Mouse (Mus musculus): ENCODE results near the gene Coro1a. TPM values are rescaled to one million over a fixed set of nuclear protein-coding genes. Genes with fewer than 3 reads are reported as not detected.

Gene Coro1a
- polyA plus RNA-seq, 1 experiment: 1.9 TPM

DNA sequence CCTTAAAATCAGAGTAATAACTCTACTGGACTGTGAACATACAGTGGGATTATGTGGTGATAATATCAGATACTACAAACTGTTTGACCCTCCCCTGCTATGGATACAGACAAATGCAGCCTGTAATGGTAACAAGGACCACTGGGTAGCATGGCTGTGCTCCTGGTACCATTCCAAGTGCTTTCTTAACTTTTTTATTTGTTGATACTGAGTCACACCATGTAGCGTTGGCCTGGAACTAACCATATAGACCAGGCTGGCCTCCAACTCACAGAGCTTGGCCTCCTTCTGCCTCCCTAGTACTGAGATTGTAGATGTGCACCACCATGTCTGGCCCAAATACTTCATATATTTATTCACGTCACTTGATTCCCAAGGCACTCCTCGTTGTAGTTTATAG, 42.3 kb downstream of the Coro1a start:
- Histone ChIP-seq H3K79me2 (ENCODE audit: control insufficient read depth, insufficient read depth) (no peaks in the 10 kb centered on the region), H3K4me3 (ENCODE audit: insufficient read depth, poor library complexity, severe bottlenecking) (no peak overlapping the region), H3K79me3 (ENCODE audit: low read depth) (no peaks in the 10 kb centered on the region), H3K27me3 (ENCODE audit: control insufficient read depth, insufficient read depth, insufficient read length) (no peaks in the 10 kb centered on the region), H3ac (ENCODE audit: control insufficient read depth, insufficient read length, low read depth) (no peak overlapping the region), H3K36me3 (ENCODE audit: control insufficient read depth, insufficient read depth) (peaks cover 13% of the 10 kb centered on the region)
- no peak for TF ChIP-seq FOSL1 (IDR thresholded peaks at IDR 0.05; ENCODE audit: insufficient read depth, low read length, poor library complexity, severe bottlenecking)

DNA sequence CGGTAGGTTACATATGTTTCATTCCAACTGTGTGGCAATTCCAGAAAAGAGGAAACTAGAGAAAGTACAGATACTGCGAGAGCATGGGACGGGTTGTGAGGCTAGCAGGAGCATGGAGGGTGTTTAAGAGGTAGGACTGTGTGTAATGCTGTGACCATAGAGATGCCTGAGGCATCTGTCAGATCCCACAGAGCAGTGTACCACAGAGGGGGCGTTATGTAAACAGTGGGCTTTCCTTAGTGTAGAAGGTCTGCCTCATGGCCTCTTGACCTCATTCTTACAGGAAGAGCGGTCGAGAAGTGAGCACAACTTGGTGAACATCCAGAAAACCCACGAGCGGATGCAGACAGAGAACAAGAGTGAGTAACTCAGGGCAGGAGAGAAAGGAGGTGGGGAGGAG, 43.9 kb downstream of the Coro1a start:
- no peak overlapping the region for H3K4me3 ChIP-seq (ENCODE audit: insufficient read depth, poor library complexity, severe bottlenecking)
- no peak for TF ChIP-seq USF1 (IDR thresholded peaks at IDR 0.05; ENCODE audit: low read depth)
- TF ChIP-seq CTCF (IDR thresholded peaks at IDR 0.05; ENCODE audit: control insufficient read depth, insufficient read depth, insufficient read length): no peak
- no peak for TF ChIP-seq MAX (IDR thresholded peaks at IDR 0.05)
- no peak for TF ChIP-seq FOSL1 (IDR thresholded peaks at IDR 0.05; ENCODE audit: insufficient read depth, low read length, poor library complexity, severe bottlenecking)
- no peak for TF ChIP-seq MYOG (IDR thresholded peaks at IDR 0.05; ENCODE audit: control insufficient read depth, extremely low read depth, insufficient read length)
- TF ChIP-seq MYOD1 (IDR thresholded peaks at IDR 0.05; ENCODE audit: control insufficient read depth, insufficient read length, low read depth): no peak
- no peak for TF ChIP-seq CEBPB (IDR thresholded peaks at IDR 0.05; ENCODE audit: low read depth)
- H3K79me3 ChIP-seq (ENCODE audit: low read depth): no peaks in the 10 kb centered on the region
- peaks cover 13% of the 10 kb centered on the region for H3K36me3 ChIP-seq (ENCODE audit: control insufficient read depth, insufficient read depth)
- H3ac ChIP-seq (ENCODE audit: control insufficient read depth, insufficient read length, low read depth): no peak overlapping the region
- H3K79me2 ChIP-seq (ENCODE audit: control insufficient read depth, insufficient read depth): no peaks in the 10 kb centered on the region
- H3K27me3 ChIP-seq (ENCODE audit: control insufficient read depth, insufficient read depth, insufficient read length): no peaks in the 10 kb centered on the region

DNA sequence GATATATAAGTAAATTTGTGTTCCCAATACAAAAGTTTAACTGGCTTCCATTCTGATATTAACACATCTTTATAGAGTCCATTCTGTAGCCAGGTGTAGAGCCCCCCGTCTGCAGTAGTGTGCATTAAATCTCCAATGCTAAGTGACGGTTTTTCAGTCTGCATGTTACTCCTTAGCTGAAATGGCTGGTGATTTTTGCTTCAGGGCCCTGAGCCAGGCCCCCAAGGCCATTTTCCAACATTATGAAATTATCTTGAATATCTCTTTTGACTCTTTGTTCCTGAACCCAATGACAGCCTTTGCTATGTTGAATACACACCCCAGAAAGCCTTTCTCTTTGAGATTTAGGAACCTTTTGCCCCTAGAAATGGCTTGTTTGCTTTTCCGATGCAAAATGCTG, 47.8 kb downstream of the Coro1a start:
- peaks cover 11% of the 10 kb centered on the region for H3K36me3 ChIP-seq (ENCODE audit: control insufficient read depth, insufficient read depth)
- H3K79me3 ChIP-seq (ENCODE audit: low read depth): no peaks in the 10 kb centered on the region
- H3K27me3 ChIP-seq (ENCODE audit: control insufficient read depth, insufficient read depth, insufficient read length): no peaks in the 10 kb centered on the region
- no peak overlapping the region for H3ac ChIP-seq (ENCODE audit: control insufficient read depth, insufficient read length, low read depth)
- no peak overlapping the region for H3K4me3 ChIP-seq (ENCODE audit: insufficient read depth, poor library complexity, severe bottlenecking)
- TF ChIP-seq MYOD1 (IDR thresholded peaks at IDR 0.05; ENCODE audit: control insufficient read depth, insufficient read length, low read depth) (no peak), CEBPB (IDR thresholded peaks at IDR 0.05; ENCODE audit: low read depth) (no peak), FOSL1 (IDR thresholded peaks at IDR 0.05; ENCODE audit: insufficient read depth, low read length, poor library complexity, severe bottlenecking) (no peak), USF1 (IDR thresholded peaks at IDR 0.05; ENCODE audit: low read depth) (no peak), CTCF (IDR thresholded peaks at IDR 0.05; ENCODE audit: control insufficient read depth, insufficient read depth, insufficient read length) (no peak), MAX (IDR thresholded peaks at IDR 0.05) (no peak), MYOG (IDR thresholded peaks at IDR 0.05; ENCODE audit: control insufficient read depth, extremely low read depth, insufficient read length) (no peak)
- H3K79me2 ChIP-seq (ENCODE audit: control insufficient read depth, insufficient read depth): no peaks in the 10 kb centered on the region

DNA sequence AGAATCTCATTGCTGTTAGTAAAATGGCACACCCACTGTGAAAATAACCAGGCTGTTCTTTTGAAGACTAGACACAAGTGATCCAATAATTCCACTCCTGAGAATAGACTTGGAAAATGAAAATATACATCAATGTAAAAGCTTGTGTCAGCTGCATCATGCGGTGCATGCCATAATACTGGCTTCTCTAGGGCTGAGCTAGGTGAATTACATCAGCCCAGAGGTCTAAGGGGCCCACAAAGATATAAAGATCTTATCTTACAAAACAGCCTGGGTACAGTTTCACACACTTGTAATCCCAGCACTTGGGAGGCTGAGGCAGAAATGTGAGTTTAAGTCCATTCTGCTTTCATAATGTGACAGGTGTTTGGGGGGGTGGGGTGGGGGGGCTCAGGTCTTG, 50.1 kb downstream of the Coro1a start:
- peaks cover 5% of the 10 kb centered on the region for H3K79me3 ChIP-seq (ENCODE audit: low read depth)
- H3ac ChIP-seq (ENCODE audit: control insufficient read depth, insufficient read length, low read depth): no peak overlapping the region
- H3K79me2 ChIP-seq (ENCODE audit: control insufficient read depth, insufficient read depth): peaks cover 2% of the 10 kb centered on the region
- peaks cover 5% of the 10 kb centered on the region for H3K36me3 ChIP-seq (ENCODE audit: control insufficient read depth, insufficient read depth)
- H3K27me3 ChIP-seq (ENCODE audit: control insufficient read depth, insufficient read depth, insufficient read length): no peaks in the 10 kb centered on the region
- no peak overlapping the region for H3K4me3 ChIP-seq (ENCODE audit: insufficient read depth, poor library complexity, severe bottlenecking)
- no peak for TF ChIP-seq CEBPB (IDR thresholded peaks at IDR 0.05; ENCODE audit: low read depth)
- no peak for TF ChIP-seq MYOD1 (IDR thresholded peaks at IDR 0.05; ENCODE audit: control insufficient read depth, insufficient read length, low read depth)
- TF ChIP-seq FOSL1 (IDR thresholded peaks at IDR 0.05; ENCODE audit: insufficient read depth, low read length, poor library complexity, severe bottlenecking): no peak
- TF ChIP-seq CTCF (IDR thresholded peaks at IDR 0.05; ENCODE audit: control insufficient read depth, insufficient read depth, insufficient read length): no peak
- no peak for TF ChIP-seq MYOG (IDR thresholded peaks at IDR 0.05; ENCODE audit: control insufficient read depth, extremely low read depth, insufficient read length)
- no peak for TF ChIP-seq MAX (IDR thresholded peaks at IDR 0.05)
- TF ChIP-seq USF1 (IDR thresholded peaks at IDR 0.05; ENCODE audit: low read depth): no peak

DNA sequence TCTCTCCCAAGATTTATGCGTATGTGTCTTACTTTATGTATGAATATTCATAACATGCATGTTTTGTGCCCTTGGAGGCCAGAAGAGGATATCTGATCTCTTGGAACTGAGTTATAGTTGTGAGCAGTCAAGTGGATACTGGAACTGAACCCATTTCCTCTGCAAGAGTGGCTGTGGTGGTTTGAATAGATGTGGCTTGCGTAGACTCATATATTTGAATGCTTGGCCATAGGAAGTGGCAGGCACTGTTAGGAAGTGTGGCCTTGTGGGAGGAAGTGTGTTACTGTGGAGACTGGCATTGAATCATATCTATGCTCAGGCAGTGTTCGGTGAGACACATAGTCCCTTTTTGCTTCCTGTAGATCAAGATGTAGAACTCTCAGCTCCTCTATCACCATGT, 51.9 kb downstream of the Coro1a start:
- Histone ChIP-seq H3K79me3 (ENCODE audit: low read depth) (peaks cover 15% of the 10 kb centered on the region), H3K27me3 (ENCODE audit: control insufficient read depth, insufficient read depth, insufficient read length) (no peaks in the 10 kb centered on the region), H3ac (ENCODE audit: control insufficient read depth, insufficient read length, low read depth) (no peak overlapping the region), H3K36me3 (ENCODE audit: control insufficient read depth, insufficient read depth) (peaks cover 5% of the 10 kb centered on the region), H3K4me3 (ENCODE audit: insufficient read depth, poor library complexity, severe bottlenecking) (no peak overlapping the region), H3K79me2 (ENCODE audit: control insufficient read depth, insufficient read depth) (peaks cover 19% of the 10 kb centered on the region)
- TF ChIP-seq CEBPB (IDR thresholded peaks at IDR 0.05; ENCODE audit: low read depth) (no peak), FOSL1 (IDR thresholded peaks at IDR 0.05; ENCODE audit: insufficient read depth, low read length, poor library complexity, severe bottlenecking) (no peak), MAX (IDR thresholded peaks at IDR 0.05) (no peak), MYOG (IDR thresholded peaks at IDR 0.05; ENCODE audit: control insufficient read depth, extremely low read depth, insufficient read length) (no peak), MYOD1 (IDR thresholded peaks at IDR 0.05; ENCODE audit: control insufficient read depth, insufficient read length, low read depth) (no peak), USF1 (IDR thresholded peaks at IDR 0.05; ENCODE audit: low read depth) (no peak), CTCF (IDR thresholded peaks at IDR 0.05; ENCODE audit: control insufficient read depth, insufficient read depth, insufficient read length) (no peak)

DNA sequence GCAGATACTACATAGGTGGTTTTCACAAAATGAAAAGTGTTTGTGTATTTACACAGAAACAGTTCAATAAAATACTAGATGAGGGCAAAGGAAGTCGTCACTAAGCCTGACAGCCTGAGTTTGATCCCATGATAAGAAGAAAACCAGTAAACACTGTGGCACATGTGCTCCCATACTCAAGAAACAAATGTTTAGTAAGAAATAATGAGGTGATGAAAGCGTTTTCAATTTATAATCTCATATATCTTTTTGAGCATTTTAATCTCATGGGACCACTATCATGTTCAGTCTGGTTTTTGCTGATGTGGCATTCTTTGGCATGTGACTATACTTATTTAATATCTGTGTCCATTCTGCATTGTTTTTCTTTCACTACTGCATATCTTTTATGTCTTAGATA, 53.6 kb downstream of the Coro1a start:
- Histone ChIP-seq H3K36me3 (ENCODE audit: control insufficient read depth, insufficient read depth) (peaks cover 5% of the 10 kb centered on the region), H3K4me3 (ENCODE audit: insufficient read depth, poor library complexity, severe bottlenecking) (no peak overlapping the region), H3K27me3 (ENCODE audit: control insufficient read depth, insufficient read depth, insufficient read length) (no peaks in the 10 kb centered on the region), H3K79me2 (ENCODE audit: control insufficient read depth, insufficient read depth) (peaks cover 27% of the 10 kb centered on the region), H3K79me3 (ENCODE audit: low read depth) (peaks cover 22% of the 10 kb centered on the region), H3ac (ENCODE audit: control insufficient read depth, insufficient read length, low read depth) (no peak overlapping the region)
- TF ChIP-seq CEBPB (IDR thresholded peaks at IDR 0.05; ENCODE audit: low read depth) (no peak), MYOD1 (IDR thresholded peaks at IDR 0.05; ENCODE audit: control insufficient read depth, insufficient read length, low read depth) (no peak), MYOG (IDR thresholded peaks at IDR 0.05; ENCODE audit: control insufficient read depth, extremely low read depth, insufficient read length) (no peak), MAX (IDR thresholded peaks at IDR 0.05) (no peak), USF1 (IDR thresholded peaks at IDR 0.05; ENCODE audit: low read depth) (no peak), CTCF (IDR thresholded peaks at IDR 0.05; ENCODE audit: control insufficient read depth, insufficient read depth, insufficient read length) (no peak), FOSL1 (IDR thresholded peaks at IDR 0.05; ENCODE audit: insufficient read depth, low read length, poor library complexity, severe bottlenecking) (no peak)

All from C2C12 (cell line).